Mouse (Mus musculus) forebrain, embryonic 12.5 days (tissue): Measurements from ENCODE around the gene E130309D02Rik. TPM values are rescaled to one million over a fixed set of nuclear protein-coding genes. Genes with fewer than 3 reads are reported as not detected.

ENCODE experiments used
- ATAC-seq: fragments of 200-750 bp; cut with Nextera tagmentation; 2 replicates; pipeline ENCODE4 v1.8.0; 2017; ENCODE audit warnings: moderate TSS enrichment; ENCODE audit not compliant: low FRiP score
- H3K27ac ChIP-seq: fragments of 300-500 bp; sonication (generic); 2 replicates; pipeline ENCODE4 v1.5.1; 2016; ENCODE audit warnings: mild to moderate bottlenecking
- H3K27me3 ChIP-seq: fragments of 300-500 bp; sonication (generic); 2 replicates; pipeline ENCODE4 v1.6.1; 2016; ENCODE audit warnings: mild to moderate bottlenecking
- H3K36me3 ChIP-seq: fragments of 300-500 bp; sonication (generic); replicated peaks from 2 replicates; pipeline ENCODE4 v1.6.1; 2016; ENCODE audit warnings: mild to moderate bottlenecking
- H3K4me1 ChIP-seq: fragments of 300-500 bp; sonication (generic); 2 replicates; pipeline ENCODE4 v1.6.1; 2016
- H3K4me2 ChIP-seq: fragments of 300-500 bp; sonication (generic); 2 replicates; pipeline ENCODE4 v1.6.1; 2016; ENCODE audit warnings: mild to moderate bottlenecking, moderate library complexity
- H3K4me3 ChIP-seq: fragments of 300-500 bp; sonication (generic); replicated peaks from 2 replicates; pipeline ENCODE4 v1.5.1; 2016; ENCODE audit warnings: mild to moderate bottlenecking
- H3K9ac ChIP-seq: fragments of 300-500 bp; sonication (generic); 2 replicates; pipeline ENCODE4 v1.6.1; 2016; ENCODE audit warnings: mild to moderate bottlenecking
- H3K9me3 ChIP-seq: fragments of 300-500 bp; sonication (generic); 2 replicates; pipeline ENCODE4 v1.6.1; 2016
- WGBS: fragments of 180-500 bp; shearing (Covaris S2); methylation state at CpG from one replicate; pipeline ENCODE4 v1.1.7; 2016; 5-methylcytosine and 5-hydroxymethylcytosine counted together
- polyA plus RNA-seq: library from polyadenylated mRNA; unstranded; fragments of >200 nt; fragmentation: Nextera tagmentation; extraction: Ambion mirVana; gene quantifications from 2 replicates; pipeline ENCODE4 v1.2.1, GENCODE M21; 2016

The E130309D02Rik gene
- polyA plus RNA-seq, 1 experiment from 2014 or later: 60.4 TPM

- no peak overlapping the region for H3K4me3 ChIP-seq
- WGBS: 42% methylated on average over 10 of the region's 10 CpGs
- H3K36me3 ChIP-seq: no peaks in the 10 kb centered on the region
- H3K4me2 ChIP-seq: no peak overlapping the region
- no peaks in the 10 kb centered on the region for H3K4me1 ChIP-seq
- ATAC-seq: no peak
- no peaks in the 10 kb centered on the region for H3K9me3 ChIP-seq
- no peak overlapping the region for H3K27ac ChIP-seq
- H3K9ac ChIP-seq: no peak overlapping the region
- peaks cover 41% of the 10 kb centered on the region; the same call in 1 of the 2 replicates for H3K27me3 ChIP-seq
These were observed 35.9 kb downstream of the E130309D02Rik start for GRCm38 (mm10) chr5:143279247-143279646.

GRCm38 (mm10) chr5:143275761-143276160 is 39.4 kb downstream of the E130309D02Rik start:
- no peak overlapping the region for H3K4me2 ChIP-seq
- no peaks in the 10 kb centered on the region for H3K36me3 ChIP-seq
- WGBS: 56% methylated on average over 5 of the region's 5 CpGs
- no peak for ATAC-seq
- peaks cover 8% of the 10 kb centered on the region for H3K4me1 ChIP-seq
- no peak overlapping the region for H3K27ac ChIP-seq
- peaks cover 39% of the 10 kb centered on the region; the same call in 1 of the 2 replicates for H3K27me3 ChIP-seq
- H3K9ac ChIP-seq: no peak overlapping the region
- H3K4me3 ChIP-seq: no peak overlapping the region
- H3K9me3 ChIP-seq: no peaks in the 10 kb centered on the region

- no peak for ATAC-seq
- Histone ChIP-seq H3K27ac (no peak overlapping the region), H3K4me3 (no peak overlapping the region), H3K27me3 (peaks cover 19% of the 10 kb centered on the region; the same call in 1 of the 2 replicates), H3K9ac (no peak overlapping the region), H3K36me3 (no peaks in the 10 kb centered on the region), H3K4me1 (peaks cover 26% of the 10 kb centered on the region), H3K4me2 (no peak overlapping the region), H3K9me3 (no peaks in the 10 kb centered on the region)
- WGBS: 91% methylated on average over 16 of the region's 16 CpGs
These were observed 42.4 kb downstream of the E130309D02Rik start for GRCm38 (mm10) chr5:143272540-143273330.

GRCm38 (mm10) chr5:143272108-143272507 is 43.1 kb downstream of the E130309D02Rik start:
- Histone ChIP-seq H3K36me3 (no peaks in the 10 kb centered on the region), H3K4me1 (peaks cover 26% of the 10 kb centered on the region), H3K4me2 (no peak overlapping the region), H3K9me3 (no peaks in the 10 kb centered on the region), H3K27ac (no peak overlapping the region), H3K4me3 (no peak overlapping the region), H3K9ac (no peak overlapping the region), H3K27me3 (peaks cover 17% of the 10 kb centered on the region; the same call in 1 of the 2 replicates)
- 79% methylated on average over 3 of the region's 3 CpGs for WGBS
- no peak for ATAC-seq

GRCm38 (mm10) chr5:143271642-143272041 is 43.5 kb downstream of the E130309D02Rik start:
- H3K4me1 ChIP-seq: peaks cover 26% of the 10 kb centered on the region
- 91% methylated on average over 6 of the region's 6 CpGs for WGBS
- no peak overlapping the region for H3K4me3 ChIP-seq
- H3K27me3 ChIP-seq: peaks cover 14% of the 10 kb centered on the region; the same call in 1 of the 2 replicates
- no peak overlapping the region for H3K4me2 ChIP-seq
- no peak overlapping the region for H3K9ac ChIP-seq
- no peak for ATAC-seq
- H3K27ac ChIP-seq: no peak overlapping the region
- H3K36me3 ChIP-seq: no peaks in the 10 kb centered on the region
- H3K9me3 ChIP-seq: no peaks in the 10 kb centered on the region

GRCm38 (mm10) chr5:143270151-143270519 is 45.0 kb downstream of the E130309D02Rik start:
- Histone ChIP-seq H3K4me2 (peak overlapping the region; percentile 96), H3K27ac (no peak overlapping the region), H3K27me3 (0 out of 2 replicates have a peak, but pooled peaks cover 3% of the 10 kb centered on the region), H3K36me3 (no peaks in the 10 kb centered on the region), H3K4me3 (peak overlapping the region; percentile 94), H3K9ac (peak overlapping the region; percentile 99), H3K9me3 (no peaks in the 10 kb centered on the region), H3K4me1 (peaks cover 30% of the 10 kb centered on the region)
- ATAC-seq: no peak; the same call in none of the 2 replicates
- 4% methylated on average over 12 of the region's 12 CpGs for WGBS

GRCm38 (mm10) chr5:143269363-143270150 is 45.6 kb downstream of the E130309D02Rik start, which contains the start of gene Zfp316:
Gene Zfp316, minus strand, starts transcription at chr5:143270022.
- Histone ChIP-seq H3K27me3 (no peaks in the 10 kb centered on the region), H3K9me3 (no peaks in the 10 kb centered on the region), H3K4me1 (peaks cover 30% of the 10 kb centered on the region), H3K4me3 (peak within 1 kb of the TSS; percentile 94), H3K4me2 (peak within 1 kb of the TSS; percentile 96), H3K27ac (peak within 1 kb of the TSS; percentile 85), H3K36me3 (peaks cover 6% of the 10 kb centered on the region), H3K9ac (peak within 1 kb of the TSS; percentile 99)
- ATAC-seq: peak; percentile 92
- WGBS: under 1% methylated on average over 66 of the region's 79 CpGs

- H3K27me3 ChIP-seq: no peaks in the 10 kb centered on the region
- WGBS: 21% methylated on average over 8 of the region's 8 CpGs
- peaks cover 30% of the 10 kb centered on the region for H3K4me1 ChIP-seq
- peak overlapping the region; percentile 85 for H3K27ac ChIP-seq
- H3K9ac ChIP-seq: peak overlapping the region; percentile 99
- no peaks in the 10 kb centered on the region for H3K9me3 ChIP-seq
- H3K4me2 ChIP-seq: peak overlapping the region; percentile 96
- ATAC-seq: no peak
- peaks cover 12% of the 10 kb centered on the region for H3K36me3 ChIP-seq
- peak overlapping the region; percentile 94 for H3K4me3 ChIP-seq
These were observed 46.2 kb downstream of the E130309D02Rik start for GRCm38 (mm10) chr5:143268985-143269362.

- 89% methylated on average over 6 of the region's 6 CpGs for WGBS
- H3K4me2 ChIP-seq: no peak overlapping the region
- ATAC-seq: no peak
- peaks cover 33% of the 10 kb centered on the region for H3K36me3 ChIP-seq
- H3K9ac ChIP-seq: no peak overlapping the region
- no peak overlapping the region for H3K27ac ChIP-seq
- peaks cover 30% of the 10 kb centered on the region for H3K4me1 ChIP-seq
- H3K27me3 ChIP-seq: no peaks in the 10 kb centered on the region
- no peaks in the 10 kb centered on the region for H3K9me3 ChIP-seq
- H3K4me3 ChIP-seq: no peak overlapping the region
These were observed 48.4 kb downstream of the E130309D02Rik start for GRCm38 (mm10) chr5:143266794-143267193.

GRCm38 (mm10) chr5:143265409-143265808 is 49.8 kb downstream of the E130309D02Rik start:
- Histone ChIP-seq H3K9me3 (no peaks in the 10 kb centered on the region), H3K4me3 (no peak overlapping the region), H3K27ac (no peak overlapping the region), H3K9ac (no peak overlapping the region), H3K27me3 (no peaks in the 10 kb centered on the region), H3K4me1 (peaks cover 18% of the 10 kb centered on the region), H3K36me3 (peaks cover 45% of the 10 kb centered on the region), H3K4me2 (no peak overlapping the region)
- WGBS: 60% methylated on average over 1 of the region's 1 CpGs
- ATAC-seq: no peak

- Histone ChIP-seq H3K4me1 (peaks cover 15% of the 10 kb centered on the region), H3K36me3 (peaks cover 52% of the 10 kb centered on the region), H3K9me3 (no peaks in the 10 kb centered on the region), H3K4me2 (no peak overlapping the region), H3K27ac (no peak overlapping the region), H3K4me3 (no peak overlapping the region), H3K9ac (peak overlapping the region; percentile 4; the same call in 1 of the 2 replicates), H3K27me3 (0 out of 2 replicates have a peak, but pooled peaks cover 3% of the 10 kb centered on the region)
- no peak for ATAC-seq
- 88% methylated on average over 10 of the region's 10 CpGs for whole genome bisulfite sequencing
These were observed 50.5 kb downstream of the E130309D02Rik start for GRCm38 (mm10) chr5:143264689-143265088.

GRCm38 (mm10) chr5:143261636-143262035 is 53.5 kb downstream of the E130309D02Rik start:
- no peaks in the 10 kb centered on the region for H3K9me3 ChIP-seq
- H3K36me3 ChIP-seq: peaks cover 79% of the 10 kb centered on the region
- no peak overlapping the region for H3K27ac ChIP-seq
- H3K4me3 ChIP-seq: no peak overlapping the region
- peaks cover 4% of the 10 kb centered on the region; the same call in 1 of the 2 replicates for H3K4me1 ChIP-seq
- 92% methylated on average over 8 of the region's 8 CpGs for WGBS
- no peak for ATAC-seq
- peaks cover 24% of the 10 kb centered on the region for H3K27me3 ChIP-seq
- no peak overlapping the region for H3K9ac ChIP-seq
- H3K4me2 ChIP-seq: no peak overlapping the region
